Mouse (Mus musculus) testis, adult 2 months (tissue): ENCODE measurements around the gene Ginm1.

Source experiments
- CTCF ChIP-seq: fragments of 200-500 bp; IDR thresholded peaks from 2 replicates; pipeline ENCODE4 v1.5.1; 2012; ENCODE audit warnings: low read depth, mild to moderate bottlenecking, inconsistent platforms, low read length, moderate library complexity; ENCODE audit not compliant: control insufficient read depth, insufficient read depth, insufficient replicate concordance
- POLR2A ChIP-seq: fragments of 200-500 bp; IDR thresholded peaks from 2 replicates; pipeline ENCODE4 v1.6.1; 2012; ENCODE audit warnings: low read depth, mild to moderate bottlenecking, inconsistent platforms, low read length, moderate library complexity; ENCODE audit not compliant: control insufficient read depth

GRCm38 (mm10) chr10:7778361-7778760 is 14.3 kb downstream of the Ginm1 start:
- no peak for TF ChIP-seq CTCF
- TF ChIP-seq POLR2A = no peak
